Mouse (Mus musculus) activated CD4-positive, CD25-positive, alpha-beta regulatory T cell (primary cell): ENCODE data around the gene Rhox3c. TPM values are rescaled to one million over a fixed set of nuclear protein-coding genes. Genes with fewer than 3 reads are reported as not detected.

ENCODE experiments used
- polyA plus RNA-seq, 2 experiments: library from polyadenylated mRNA; unstranded; fragments of 100-300 nt; shearing (Covaris generic); gene quantifications; one replicate each; pipeline ENCODE4 v1.2.1; 2017

The Rhox3c gene
- not detected for polyA plus RNA-seq

GRCm38 (mm10) chrX:37458285-37458684 lies at the start of gene Rhox3c:
Rhox3c (plus strand) TSS chrX:37458585.

GRCm38 (mm10) chrX:37411767-37412166 lies 46.6 kb upstream of the Rhox3c start, which contains the start of gene Rhox2b:
Rhox2b (plus strand) TSS chrX:37412067.

GRCm38 (mm10) chrX:37432194-37432593 lies 26.2 kb upstream of the Rhox3c start, which contains the start of gene Rhox4b:
Rhox4b (plus strand) TSS chrX:37432494.

GRCm38 (mm10) chrX:37453380-37453779 lies 5.0 kb upstream of the Rhox3c start, which contains the start of gene Rhox2c:
Rhox2c (plus strand) TSS chrX:37453680.

GRCm38 (mm10) chrX:37480037-37480436 lies 21.7 kb downstream of the Rhox3c start, which contains the start of gene Rhox4c:
Rhox4c (plus strand) TSS chrX:37480337.

GRCm38 (mm10) chrX:37514059-37514458 lies 55.7 kb downstream of the Rhox3c start, which contains the start of gene Rhox4d:
Rhox4d (plus strand) TSS chrX:37514359.

Other genes starting within 250 kb of the Rhox3c start
- not detected for gene Gm9, start 247.5 kb upstream of the Rhox3c start, polyA plus RNA-seq
- under 1 TPM in 1 of 2 experiments, not detected in 1; 0.33 TPM for gene Rhox1, start 236.3 kb upstream of the Rhox3c start, polyA plus RNA-seq
- not detected for gene Rhox2a, start 213.6 kb upstream of the Rhox3c start, polyA plus RNA-seq
- not detected for gene Rhox3a, start 208.7 kb upstream of the Rhox3c start, polyA plus RNA-seq
- gene Rhox4a, start 193.2 kb upstream of the Rhox3c start, polyA plus RNA-seq: not detected
- gene Rhox3a2, start 78.6 kb upstream of the Rhox3c start, polyA plus RNA-seq: not detected
- under 1 TPM in 1 of 2 experiments, not detected in 1; 0.61 TPM for gene Rhox4a2, start 67.7 kb upstream of the Rhox3c start, polyA plus RNA-seq
- not detected for gene Rhox2b, start 46.5 kb upstream of the Rhox3c start, polyA plus RNA-seq
- gene Rhox4b, start 26.1 kb upstream of the Rhox3c start, polyA plus RNA-seq: under 1 TPM in 1 of 2 experiments, not detected in 1; 0.55 TPM
- not detected for gene Rhox2c, start 4.9 kb upstream of the Rhox3c start, polyA plus RNA-seq
- gene Rhox4c, start 21.8 kb downstream of the Rhox3c start, polyA plus RNA-seq: not detected
- gene Rhox2d, start 34.8 kb downstream of the Rhox3c start, polyA plus RNA-seq: not detected
- under 1 TPM in 1 of 2 experiments, not detected in 1; 0.25 TPM for gene Rhox4d, start 55.8 kb downstream of the Rhox3c start, polyA plus RNA-seq
- gene Rhox2e, start 71.9 kb downstream of the Rhox3c start, polyA plus RNA-seq: not detected
- gene Rhox3e, start 83.4 kb downstream of the Rhox3c start, polyA plus RNA-seq: not detected
- gene Rhox4e, start 98.8 kb downstream of the Rhox3c start, polyA plus RNA-seq: under 1 TPM in 1 of 2 experiments, not detected in 1; 0.57 TPM
- gene Rhox2f, start 112.8 kb downstream of the Rhox3c start, polyA plus RNA-seq: not detected
- gene Rhox3f, start 122.4 kb downstream of the Rhox3c start, polyA plus RNA-seq: not detected
- not detected for gene Rhox4f, start 149.1 kb downstream of the Rhox3c start, polyA plus RNA-seq
- gene Rhox3g, start 170.0 kb downstream of the Rhox3c start, polyA plus RNA-seq: not detected
- gene Rhox2g, start 184.9 kb downstream of the Rhox3c start, polyA plus RNA-seq: not detected
- gene Rhox4g, start 192.7 kb downstream of the Rhox3c start, polyA plus RNA-seq: under 1 TPM in 1 of 2 experiments, not detected in 1; 0.31 TPM
- not detected for gene Rhox3h, start 210.2 kb downstream of the Rhox3c start, polyA plus RNA-seq
- gene Rhox2h, start 214.7 kb downstream of the Rhox3c start, polyA plus RNA-seq: not detected